Mouse (Mus musculus): ENCODE data around the gene Ddx19a. TPM values are rescaled to one million over a fixed set of nuclear protein-coding genes. Genes with fewer than 3 reads are reported as not detected.

Gene Ddx19a
- 23.4 TPM for polyA plus RNA-seq (2017; shearing (Covaris generic))

GRCm38 (mm10) chr8:110997547-110998531, at the start of gene Ddx19a:
Ddx19a (minus strand) TSS chr8:110997800.

GRCm38 (mm10) chr8:111032916-111033315, 35.3 kb upstream of the Ddx19a start, which contains the start of gene Aars:
Aars (plus strand) TSS chr8:111033144.

GRCm38 (mm10) chr8:111031572-111031971, 34.0 kb upstream of the Ddx19a start, which contains the start of gene Ddx19b:
Ddx19b (minus strand) TSS chr8:111031751.

Other genes with a start within 250 kb of the Ddx19a start
- gene Il34, start 191.9 kb downstream of the Ddx19a start, polyA plus RNA-seq (2017; shearing (Covaris generic)) = not detected
- 72.2 TPM for gene Cog4, start 151.2 kb downstream of the Ddx19a start, polyA plus RNA-seq (2017; shearing (Covaris generic))
- gene Sf3b3, start 151.0 kb downstream of the Ddx19a start, polyA plus RNA-seq (2017; shearing (Covaris generic)) = 216 TPM
- gene Fuk, start 95.3 kb downstream of the Ddx19a start, polyA plus RNA-seq (2017; shearing (Covaris generic)) = 11.2 TPM
- gene St3gal2, start 77.9 kb downstream of the Ddx19a start, polyA plus RNA-seq (2017; shearing (Covaris generic)) = 5.8 TPM
- gene Ddx19b, start 34.0 kb upstream of the Ddx19a start, polyA plus RNA-seq (2017; shearing (Covaris generic)) = 17.6 TPM
- gene Aars, start 35.3 kb upstream of the Ddx19a start, polyA plus RNA-seq (2017; shearing (Covaris generic)) = 60.3 TPM
- gene Exosc6, start 58.5 kb upstream of the Ddx19a start, polyA plus RNA-seq (2017; shearing (Covaris generic)) = not detected
- not detected for gene Clec18a, start 94.6 kb upstream of the Ddx19a start, polyA plus RNA-seq (2017; shearing (Covaris generic))
- gene Pdpr, start 96.8 kb upstream of the Ddx19a start, polyA plus RNA-seq (2017; shearing (Covaris generic)) = 15.0 TPM

Measured in activated CD4-positive, CD25-positive, alpha-beta regulatory T cell, adult 9 weeks (primary cell).